Mouse (Mus musculus) embryonic fibroblast, embryonic 13.5 days (primary cell): ENCODE results near the gene Olfr1089.

Source experiments
- CTCF ChIP-seq: IDR thresholded peaks from 2 replicates; pipeline ENCODE4 v1.5.1; 2011; ENCODE audit warnings: mild to moderate bottlenecking, control low read depth, low read length, moderate library complexity, borderline replicate concordance; ENCODE audit not compliant: insufficient read depth
- POLR2A ChIP-seq: IDR thresholded peaks from 2 replicates; pipeline ENCODE4 v1.6.1; 2011; ENCODE audit warnings: low read depth, mild to moderate bottlenecking, control low read depth, low read length, moderate library complexity

DNA sequence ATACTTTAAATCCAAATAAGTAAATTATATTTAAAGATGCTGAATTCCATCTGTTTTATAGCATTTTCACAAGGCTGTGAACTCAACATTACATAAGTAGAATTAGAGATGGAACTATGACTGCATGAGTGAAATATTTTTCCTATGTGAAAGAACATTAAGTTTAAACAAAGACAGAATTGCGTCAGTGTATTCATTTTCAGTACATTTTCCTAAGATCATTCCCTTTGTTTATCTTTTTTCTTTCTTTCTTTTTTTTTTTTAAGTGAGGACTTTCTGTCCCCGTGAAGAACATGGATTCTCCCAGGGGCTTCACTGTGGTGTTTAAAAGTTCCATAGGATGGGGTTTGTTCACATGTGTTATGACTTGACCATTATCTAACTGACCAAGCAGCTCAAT, 48.7 kb upstream of the Olfr1089 start, which contains the start of gene Olfr1093:
- TF ChIP-seq POLR2A (no peak), CTCF (no peak)
